Mouse (Mus musculus) spleen, postnatal 10 days (tissue): ENCODE results near the gene Crebzf.

Source experiments
- DNase-seq, 2 experiments: peaks; one replicate each; pipeline ENCODE4 v3.0.0; 2021 to 2022; ENCODE audit warnings: low spot score in 2 of 2

Crebzf gene

GRCm38 (mm10) chr7:90476313-90477245, 34.0 kb downstream of the Crebzf start, which contains the start of gene Dlg2:
Gene Dlg2 (plus strand): TSS chr7:90476672.
- DNase-seq, result no peak

- no peak for DNase-seq
Measured at GRCm38 (mm10) chr7:90482607-90483006, 40.1 kb downstream of the Crebzf start.
